Mouse (Mus musculus): ENCODE results near the gene Abcb9.

The Abcb9 gene

GRCm38 (mm10) chr5:124032001-124032508 is 63.5 kb downstream of the Abcb9 start, which contains the start of gene Vps37b:
Gene Vps37b (minus strand): TSS chr5:124032270.
- in situ Hi-C loops (cut with MboI, MseI): no loop called here

- in situ Hi-C loops (cut with MboI, MseI): no loop called here
These were observed 64.3 kb downstream of the Abcb9 start for GRCm38 (mm10) chr5:124031068-124031955.

GRCm38 (mm10) chr5:124030386-124031067 is 65.1 kb downstream of the Abcb9 start:
- in situ Hi-C loops (cut with MboI, MseI): no loop called here

GRCm38 (mm10) chr5:124029220-124030035 is 66.2 kb downstream of the Abcb9 start:
- in situ Hi-C loops (cut with MboI, MseI): no loop called here

- in situ Hi-C loops (cut with MboI, MseI): no loop called here
These were observed 66.9 kb downstream of the Abcb9 start for GRCm38 (mm10) chr5:124028680-124029079.

GRCm38 (mm10) chr5:124027702-124028470 is 67.7 kb downstream of the Abcb9 start:
- in situ Hi-C loops (cut with MboI, MseI): no loop called here

- in situ Hi-C loops (cut with MboI, MseI): no loop called here
These were observed 69.0 kb downstream of the Abcb9 start for GRCm38 (mm10) chr5:124026568-124026967.

- in situ Hi-C loops (cut with MboI, MseI): no loop called here
These were observed 69.8 kb downstream of the Abcb9 start for GRCm38 (mm10) chr5:124025587-124026441.

- in situ Hi-C loops (cut with MboI, MseI): no loop called here
These were observed 70.5 kb downstream of the Abcb9 start for GRCm38 (mm10) chr5:124025146-124025545.

GRCm38 (mm10) chr5:124024677-124025076 is 70.9 kb downstream of the Abcb9 start:
- in situ Hi-C loops (cut with MboI, MseI): no loop called here

- in situ Hi-C loops (cut with MboI, MseI): no loop called here
These were observed 73.2 kb downstream of the Abcb9 start for GRCm38 (mm10) chr5:124022365-124022764.

GRCm38 (mm10) chr5:124021701-124022100 is 73.9 kb downstream of the Abcb9 start:
- in situ Hi-C loops (cut with MboI, MseI): no loop called here

- in situ Hi-C loops (cut with MboI, MseI): no loop called here
These were observed 74.5 kb downstream of the Abcb9 start for GRCm38 (mm10) chr5:124021148-124021547.

GRCm38 (mm10) chr5:124019348-124020216 is 76.0 kb downstream of the Abcb9 start:
- in situ Hi-C loops (cut with MboI, MseI): no loop called here

- in situ Hi-C loops (cut with MboI, MseI): no loop called here
These were observed 76.9 kb downstream of the Abcb9 start for GRCm38 (mm10) chr5:124018651-124019050.

GRCm38 (mm10) chr5:124017941-124018340 is 77.7 kb downstream of the Abcb9 start:
- in situ Hi-C loops (cut with MboI, MseI): no loop called here

- in situ Hi-C loops (cut with MboI, MseI): no loop called here
These were observed 79.2 kb downstream of the Abcb9 start for GRCm38 (mm10) chr5:124016291-124016821.

- in situ Hi-C loops (cut with MboI, MseI): no loop called here
These were observed 79.9 kb downstream of the Abcb9 start for GRCm38 (mm10) chr5:124015727-124016126.

GRCm38 (mm10) chr5:124014791-124015251 is 80.8 kb downstream of the Abcb9 start:
- in situ Hi-C loops (cut with MboI, MseI): no loop called here

All from T-helper 1 cell (primary cell).